Mouse (Mus musculus) ES-E14 (cell line): ENCODE results near the gene Fam19a5. TPM values are rescaled to one million over a fixed set of nuclear protein-coding genes. Genes with fewer than 3 reads are reported as not detected.

Source experiments
- DNase-seq: peaks from one replicate; pipeline ENCODE4 v3.0.0-alpha.2; 2013; ENCODE audit warnings: low read depth, low spot score
- H3K27ac ChIP-seq: 2 replicates; pipeline ENCODE4 v1.5.1; 2012; ENCODE audit warnings: low read depth, mild to moderate bottlenecking, low read length, moderate library complexity, mixed read lengths; ENCODE audit not compliant: poor library complexity, insufficient read depth, severe bottlenecking
- H3K36me3 ChIP-seq: 2 replicates; pipeline ENCODE4 v1.6.1; 2012; ENCODE audit warnings: mild to moderate bottlenecking, low read length, moderate library complexity, mixed read lengths; ENCODE audit not compliant: control insufficient read depth, poor library complexity, insufficient read depth, severe bottlenecking
- H3K4me1 ChIP-seq, 2 experiments: fragments of 150-350 bp in 1 of 2; sonication (generic) in 1 of 2; 2 replicates each; pipeline ENCODE4 v1.6.1; 2012; ENCODE audit warnings: low read length in 2 of 2, mild to moderate bottlenecking in 1 of 2, mixed read lengths in 1 of 2; ENCODE audit not compliant: control insufficient read depth in 2 of 2, insufficient read depth in 2 of 2, poor library complexity in 1 of 2
- H3K4me3 ChIP-seq, 2 experiments: fragments of 150-350 bp in 1 of 2; sonication (generic) in 1 of 2; 2 replicates each; pipeline ENCODE4 v1.5.1; 2012; ENCODE audit warnings: low read length in 2 of 2, low read depth in 1 of 2, mild to moderate bottlenecking in 1 of 2, mixed read lengths in 1 of 2; ENCODE audit not compliant: insufficient read depth in 1 of 2, poor library complexity in 1 of 2, severe bottlenecking in 1 of 2
- H3K9ac ChIP-seq: 2 replicates; pipeline ENCODE4 v1.6.1; 2012; ENCODE audit warnings: low read depth, mild to moderate bottlenecking, low read length, mixed read lengths; ENCODE audit not compliant: poor library complexity, insufficient read depth, severe bottlenecking
- H3K9me3 ChIP-seq: fragments of 150-350 bp; sonication (generic); 2 replicates; pipeline ENCODE4 v1.6.1; 2012; ENCODE audit warnings: low read depth, mild to moderate bottlenecking, low read length; ENCODE audit not compliant: control insufficient read depth, insufficient read depth
- CHD2 ChIP-seq: IDR thresholded peaks from 2 replicates; pipeline ENCODE4 v1.6.1; 2014; ENCODE audit warnings: mild to moderate bottlenecking, low read depth, low read length, inconsistent platforms
- HCFC1 ChIP-seq: IDR thresholded peaks from 2 replicates; pipeline ENCODE4 v1.6.1; 2012; ENCODE audit warnings: low read length, inconsistent platforms, borderline replicate concordance; ENCODE audit not compliant: insufficient read depth
- MAFK ChIP-seq: IDR thresholded peaks from 2 replicates; pipeline ENCODE4 v1.6.1; 2014; ENCODE audit warnings: mild to moderate bottlenecking, low read depth, low read length, inconsistent platforms; ENCODE audit not compliant: insufficient read depth
- ZC3H11A ChIP-seq: IDR thresholded peaks from 2 replicates; pipeline ENCODE4 v1.6.1; 2012; ENCODE audit warnings: low read depth, mild to moderate bottlenecking, inconsistent platforms, low read length, borderline replicate concordance
- ZNF384 ChIP-seq: IDR thresholded peaks from 2 replicates; pipeline ENCODE4 v1.6.1; 2012; ENCODE audit warnings: low read depth, low read length, inconsistent platforms
- in situ Hi-C, 2 experiments: fragments of 600-800 bp; cut with MboI; formaldehyde crosslinking; loops; one replicate each; pipeline ENCODE4 v1.15.1; 2025; ENCODE audit warnings: low sequenced_read_pairs in 2 of 2, inconsistent platforms in 1 of 2; ENCODE audit not compliant: unreplicated experiment in 2 of 2
- total RNA-seq: library from RNA; depleted of rRNA; stranded (reverse); fragments of 300-350 nt; gene quantifications from 2 replicates; pipeline ENCODE4 v1.2.3, GENCODE M21; 2012

The Fam19a5 gene
- total RNA-seq, 1 experiment, result 4.6 TPM

DNA sequence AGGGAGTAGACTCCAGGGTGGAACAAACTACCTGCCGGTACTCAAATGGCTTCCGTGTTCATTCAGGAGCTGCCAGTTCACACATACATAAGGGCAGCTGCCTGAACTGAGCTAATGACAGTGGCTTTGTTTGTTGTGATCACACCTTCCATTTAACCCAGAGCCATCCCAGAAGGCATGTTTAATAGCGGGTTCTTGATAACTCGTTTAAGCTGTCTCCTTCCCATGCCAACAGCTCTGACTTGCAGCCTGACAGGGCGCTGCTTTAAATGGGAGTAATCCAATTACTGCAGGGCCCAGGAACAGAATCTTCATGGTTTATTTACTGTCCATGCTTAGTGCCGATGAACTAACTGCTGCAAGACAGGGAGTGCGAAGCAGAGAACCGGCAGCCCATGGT lies 168.1 kb downstream of the Fam19a5 start:
- no peaks in the 10 kb centered on the region for H3K36me3 ChIP-seq
- in situ Hi-C loops, result no loop called here
- H3K4me1 ChIP-seq, result no peaks in the 10 kb centered on the region
- no peak overlapping the region for H3K4me3 ChIP-seq
- H3K9me3 ChIP-seq, result no peaks in the 10 kb centered on the region
- no peak for DNase-seq
- H3K27ac ChIP-seq, result no peak overlapping the region
- H3K9ac ChIP-seq, result no peak overlapping the region
- TF ChIP-seq CHD2 (no peak), MAFK (no peak), HCFC1 (no peak), ZNF384 (no peak), ZC3H11A (no peak)

DNA sequence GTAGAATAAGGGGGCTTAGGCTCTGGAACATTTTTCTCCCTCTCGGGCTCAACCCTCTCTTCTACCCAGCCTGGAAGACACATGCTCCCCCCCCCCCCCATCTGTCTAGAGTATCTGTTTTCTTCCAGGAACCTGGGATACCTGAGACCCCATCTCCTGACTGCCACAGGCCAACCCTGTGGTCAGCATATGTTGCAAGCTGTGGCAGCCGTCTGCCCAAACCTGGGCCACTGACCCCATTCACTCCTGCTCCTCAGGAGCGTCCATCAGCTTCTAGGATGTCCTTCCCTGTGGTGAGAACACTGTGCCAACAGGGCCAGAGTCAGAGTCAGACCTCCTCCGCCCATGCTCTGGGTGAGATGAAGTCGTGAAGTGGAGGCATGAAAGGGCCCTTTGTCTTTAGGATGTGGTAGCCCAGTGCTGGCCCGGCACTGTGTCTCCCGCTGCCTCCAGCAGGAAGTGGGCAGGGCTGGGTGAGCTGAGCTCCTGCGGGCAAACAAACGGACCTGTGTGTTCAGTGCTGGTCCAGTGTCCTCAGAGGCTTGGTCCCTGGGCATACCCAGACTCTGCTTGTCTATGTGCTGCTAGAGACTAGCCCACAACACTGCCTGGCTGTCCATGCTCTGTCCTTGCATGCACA lies 171.1 kb downstream of the Fam19a5 start:
- in situ Hi-C loops, result no loop called here
- H3K9ac ChIP-seq, result no peak overlapping the region
- no peaks in the 10 kb centered on the region for H3K36me3 ChIP-seq
- H3K27ac ChIP-seq, result no peak overlapping the region
- TF ChIP-seq MAFK (no peak), ZNF384 (no peak), ZC3H11A (no peak), HCFC1 (no peak), CHD2 (no peak)
- no peaks in the 10 kb centered on the region for H3K9me3 ChIP-seq
- DNase-seq, result no peak
- no peaks in the 10 kb centered on the region for H3K4me1 ChIP-seq
- no peak overlapping the region for H3K4me3 ChIP-seq

DNA sequence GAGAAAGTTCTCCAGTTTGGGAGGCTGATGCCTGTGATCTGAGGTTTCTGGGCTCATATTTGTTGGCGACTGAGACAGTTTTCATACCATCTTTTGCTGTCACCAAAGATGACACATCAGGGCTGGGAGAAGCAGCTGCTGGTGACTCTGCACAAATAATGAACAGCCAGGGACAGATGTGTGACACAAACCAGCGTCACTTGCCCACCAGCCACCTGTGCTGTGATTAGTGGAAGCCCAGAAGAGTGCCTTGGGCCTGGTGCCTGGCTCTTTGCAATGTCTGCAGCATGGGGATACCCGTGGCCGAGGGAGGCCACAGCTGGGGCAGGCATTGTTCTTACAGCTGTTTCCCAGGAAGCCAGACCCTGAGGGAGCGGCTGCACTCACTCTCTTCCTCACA lies 173.0 kb downstream of the Fam19a5 start:
- Histone ChIP-seq H3K27ac (no peak overlapping the region), H3K9ac (no peak overlapping the region), H3K4me1 (no peaks in the 10 kb centered on the region), H3K36me3 (no peaks in the 10 kb centered on the region), H3K9me3 (no peaks in the 10 kb centered on the region), H3K4me3 (no peak overlapping the region)
- no peak for DNase-seq
- in situ Hi-C loops, result no loop called here
- TF ChIP-seq CHD2 (no peak), HCFC1 (no peak), MAFK (no peak), ZC3H11A (no peak), ZNF384 (no peak)

GRCm38 (mm10) chr15:87723455-87723986 lies 179.4 kb downstream of the Fam19a5 start:
- Histone ChIP-seq H3K36me3 (no peaks in the 10 kb centered on the region; the same call in 1 of the 2 replicates), H3K9ac (no peak overlapping the region), H3K9me3 (no peaks in the 10 kb centered on the region), H3K4me3 (no peak overlapping the region), H3K27ac (no peak overlapping the region), H3K4me1 (no peaks in the 10 kb centered on the region)
- TF ChIP-seq MAFK (no peak), ZC3H11A (no peak), ZNF384 (no peak), HCFC1 (no peak)
- in situ Hi-C loops, result no loop called here
- DNase-seq, result no peak
